Mouse (Mus musculus) gastrocnemius, postnatal 14 days (tissue): ENCODE measurements around the gene Dpp4. TPM values are rescaled to one million over a fixed set of nuclear protein-coding genes. Genes with fewer than 3 reads are reported as not detected.

Source experiments
- DNase-seq: peaks from one replicate; pipeline ENCODE4 v3.0.0; 2021; ENCODE audit warnings: mixed read lengths
- intact Hi-C: fragments of 180-260 bp; cut with DNase I; formaldehyde crosslinking; loops from one replicate; pipeline ENCODE4 v1.15.1; 2025; ENCODE audit warnings: low total_unique reads
- total RNA-seq, 2 experiments: library from RNA; stranded (reverse); gene quantifications; 2 replicates each; pipeline ENCODE4 v1.2.3; 2021

The Dpp4 gene
- total RNA-seq, 2 experiments from 2014 or later: 3.7 to 7.3 TPM

DNA sequence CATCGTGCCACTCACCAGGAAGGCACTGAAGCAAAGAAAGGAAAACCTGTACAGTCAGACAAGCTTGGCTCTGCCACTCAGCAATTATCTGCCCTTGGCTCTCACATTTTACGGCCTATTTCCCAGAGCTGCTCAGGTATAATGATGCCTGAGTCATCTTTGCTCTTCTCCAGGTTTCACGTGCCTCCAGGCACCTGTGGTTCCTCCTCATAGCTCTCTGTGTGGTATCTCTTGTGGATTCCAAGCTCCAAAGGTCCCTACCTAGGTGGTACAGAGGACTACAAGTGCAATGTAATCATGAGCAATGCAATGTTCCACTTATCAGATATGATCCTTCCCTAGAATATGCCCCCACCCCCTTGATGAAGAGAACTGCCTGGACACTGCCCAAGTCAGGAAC is 8.0 kb upstream of the Dpp4 start:
- intact Hi-C loops: no loop called here
- DNase-seq: no peak

DNA sequence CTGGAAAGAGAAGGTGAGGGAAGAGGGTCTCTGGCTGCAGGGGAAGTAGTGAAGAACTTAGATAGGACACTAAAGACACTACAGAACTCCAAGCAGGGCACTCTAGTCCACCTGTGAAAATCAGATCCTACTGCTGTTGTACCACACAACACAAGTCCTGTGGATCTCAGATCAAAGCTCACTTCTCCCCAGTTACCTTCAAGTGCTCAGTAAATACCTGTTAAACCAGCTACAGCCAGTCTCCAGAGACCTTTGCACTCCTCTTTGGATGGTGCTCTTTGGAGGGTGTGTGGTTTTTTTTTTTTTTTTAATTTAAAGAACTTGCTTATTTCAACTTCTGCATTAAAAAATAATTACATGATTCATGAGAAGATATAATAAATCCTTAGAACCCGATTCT is 5.2 kb upstream of the Dpp4 start:
- no peak for DNase-seq
- intact Hi-C loops: no loop called here

DNA sequence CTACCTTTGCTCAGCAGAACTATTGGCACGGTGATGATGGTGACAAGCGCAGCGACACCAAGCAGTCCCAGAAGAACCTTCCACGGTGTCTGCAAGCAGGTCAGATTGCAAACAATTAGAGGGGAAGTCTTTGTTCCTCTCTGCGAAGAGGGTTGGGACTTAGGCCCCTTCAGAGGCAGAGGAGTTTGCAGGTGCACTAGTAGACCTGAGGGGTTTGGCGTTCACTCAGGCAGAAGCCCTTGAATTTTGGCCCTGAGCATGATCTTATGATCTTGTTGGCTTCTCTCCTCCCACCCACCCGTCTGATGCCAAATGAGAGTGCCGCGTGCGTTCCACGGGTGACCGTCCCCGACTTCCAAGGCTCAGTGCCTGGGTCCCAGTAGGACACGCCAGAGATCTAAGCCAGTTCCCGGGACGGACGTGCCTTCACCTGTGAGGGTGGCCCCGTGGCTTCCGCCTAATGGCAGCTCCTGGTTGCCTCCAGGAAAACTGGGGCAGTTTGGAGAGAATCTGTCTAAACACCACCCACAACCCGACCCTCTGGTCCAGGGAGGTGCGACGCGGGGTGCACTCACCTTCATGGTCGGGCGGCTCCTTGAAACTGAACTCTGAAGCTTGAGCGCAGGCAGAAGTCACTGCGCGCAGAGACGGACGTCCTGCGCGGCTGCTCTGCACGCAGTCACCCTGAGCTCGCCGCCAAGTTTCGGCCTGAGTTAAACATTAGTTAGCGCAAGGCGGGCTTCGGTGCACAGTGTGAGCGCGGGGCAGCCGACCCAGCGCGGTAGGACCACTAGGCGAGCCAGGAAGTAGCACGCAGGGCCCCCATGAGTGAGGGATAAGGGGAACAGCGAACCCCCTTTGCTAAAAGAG is 585 bp downstream of the Dpp4 start:
- DNase-seq: peak; percentile 65
- intact Hi-C loops: no loop called here

DNA sequence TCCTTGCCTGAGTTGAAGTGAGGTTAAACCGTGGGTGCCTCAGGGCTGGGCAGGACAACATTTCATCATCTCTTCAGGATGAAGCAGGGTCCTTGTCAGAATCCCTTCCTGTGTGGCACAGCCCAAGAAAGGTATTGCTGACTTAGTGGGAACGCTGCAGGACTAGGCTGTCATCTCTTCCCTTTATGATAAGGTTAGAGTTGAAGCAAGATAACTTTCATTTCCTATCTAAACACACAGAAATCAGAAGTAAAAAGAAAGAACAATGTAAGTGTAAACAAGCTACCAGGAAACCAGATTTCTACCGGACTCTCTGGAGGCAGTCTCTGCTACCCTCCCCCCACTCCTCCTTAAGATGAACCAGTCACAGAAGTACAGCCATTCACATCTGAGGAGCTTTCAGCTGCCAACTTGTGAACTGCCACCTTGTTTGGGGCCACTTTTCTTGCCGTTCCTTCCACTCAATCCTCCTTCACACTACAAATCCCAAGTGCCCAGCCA is 3.3 kb downstream of the Dpp4 start:
- intact Hi-C loops: no loop called here
- no peak for DNase-seq

DNA sequence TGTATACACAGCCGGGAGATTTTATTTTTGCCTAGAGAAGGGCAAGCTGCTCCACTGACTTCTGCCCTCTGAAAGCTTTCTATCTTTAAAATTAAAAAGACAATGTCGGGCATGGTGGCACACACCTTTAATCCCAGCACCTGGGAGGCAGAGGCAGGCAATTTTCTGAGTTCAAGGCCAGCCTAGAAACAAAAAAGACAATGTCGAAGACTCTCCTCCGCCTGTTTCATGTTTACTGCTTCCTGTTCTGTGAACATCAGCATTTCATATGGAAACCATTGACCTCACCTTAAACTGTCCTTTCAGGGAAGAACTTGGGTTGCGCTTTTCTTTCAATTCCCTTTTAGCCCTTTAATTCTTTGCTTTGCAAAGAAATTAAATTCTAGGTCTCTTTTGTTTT is 3.8 kb downstream of the Dpp4 start:
- intact Hi-C loops: no loop called here
- DNase-seq: no peak

DNA sequence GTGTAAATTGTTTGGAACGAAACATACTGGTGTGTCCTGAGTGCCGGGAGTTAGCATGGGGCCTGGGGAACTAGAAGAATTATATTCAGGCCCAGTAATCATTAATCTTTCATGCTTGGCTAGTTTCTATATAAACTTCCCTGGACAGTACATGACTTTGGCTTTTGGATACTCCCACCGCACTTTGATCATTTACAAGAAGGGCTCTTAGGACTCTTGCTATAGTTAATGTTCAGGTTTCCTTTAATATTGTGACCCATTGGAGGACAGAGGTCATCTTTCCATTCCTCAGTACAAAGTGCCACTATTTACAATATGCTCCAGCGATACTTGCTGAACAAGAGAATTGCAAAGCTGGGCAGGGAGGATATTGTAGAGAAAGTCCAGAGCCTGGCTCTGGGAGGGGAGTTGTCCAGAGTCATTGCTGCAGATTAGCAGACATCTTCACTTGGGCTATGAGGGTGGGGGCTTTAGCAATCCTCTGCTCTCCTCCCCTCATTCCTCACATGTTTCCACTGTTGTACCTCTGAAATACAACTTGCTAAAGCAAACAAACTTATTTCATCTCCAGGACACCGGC is 8.4 kb downstream of the Dpp4 start:
- no peak for DNase-seq
- intact Hi-C loops: no loop called here

DNA sequence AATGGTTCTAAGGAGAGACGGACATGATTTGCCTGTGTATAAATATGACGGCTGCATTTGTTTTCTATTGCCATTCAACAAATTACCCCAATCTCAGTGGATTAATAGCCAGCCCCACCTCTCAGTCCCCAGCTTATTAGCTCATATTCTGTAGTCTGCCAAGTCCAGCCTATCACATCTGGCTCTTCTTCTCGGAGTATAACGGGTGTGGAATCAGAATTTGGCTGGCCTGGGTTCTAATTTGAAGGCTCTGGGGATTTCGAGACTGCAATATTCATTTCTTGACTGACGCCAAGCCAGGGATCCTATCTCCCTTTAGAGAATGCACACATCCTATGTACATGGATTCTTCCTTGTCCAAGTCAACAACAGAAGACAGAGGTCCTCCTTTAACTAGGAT is 11.0 kb downstream of the Dpp4 start:
- peak; percentile 16 for DNase-seq
- intact Hi-C loops: no loop called here

DNA sequence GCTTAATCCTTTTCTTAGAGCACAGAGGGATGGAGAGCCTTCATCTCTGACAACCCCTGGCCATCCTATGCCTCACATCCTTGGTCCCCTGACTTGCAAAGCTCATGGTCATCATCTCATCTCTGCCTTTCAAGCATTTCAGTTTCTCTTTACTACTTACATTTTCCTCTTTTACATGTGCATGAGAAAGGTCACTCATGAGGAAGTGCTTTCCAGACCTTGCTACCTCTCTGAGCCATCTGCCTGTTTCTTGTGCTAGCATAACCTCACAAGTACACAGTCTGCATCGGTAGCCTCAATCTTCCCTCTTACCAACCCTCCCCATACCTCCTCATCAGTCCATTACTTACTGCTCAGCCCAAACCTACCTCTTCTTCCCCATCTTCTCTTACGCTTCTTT is 12.2 kb downstream of the Dpp4 start:
- no peak for DNase-seq
- intact Hi-C loops: no loop called here

DNA sequence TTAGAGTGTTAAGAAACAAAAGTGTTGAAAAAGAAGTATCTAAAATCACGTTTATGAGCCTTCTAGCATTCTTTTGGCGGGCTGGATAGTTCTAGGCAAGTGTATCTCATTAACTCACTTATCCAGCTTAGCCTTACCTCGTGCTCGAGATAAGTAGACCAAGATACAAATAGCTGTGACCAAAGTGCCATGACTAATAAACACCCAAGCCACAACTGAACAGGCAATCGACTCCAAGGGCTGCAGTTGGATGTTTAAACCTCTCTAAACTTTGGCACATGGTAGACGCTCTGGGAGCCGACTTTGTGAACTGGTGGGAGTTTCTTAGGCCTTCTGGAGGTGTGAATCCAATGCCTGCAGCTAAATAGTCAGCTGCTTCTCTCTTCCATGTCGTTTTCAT is 12.7 kb downstream of the Dpp4 start:
- DNase-seq: no peak
- intact Hi-C loops: no loop called here

DNA sequence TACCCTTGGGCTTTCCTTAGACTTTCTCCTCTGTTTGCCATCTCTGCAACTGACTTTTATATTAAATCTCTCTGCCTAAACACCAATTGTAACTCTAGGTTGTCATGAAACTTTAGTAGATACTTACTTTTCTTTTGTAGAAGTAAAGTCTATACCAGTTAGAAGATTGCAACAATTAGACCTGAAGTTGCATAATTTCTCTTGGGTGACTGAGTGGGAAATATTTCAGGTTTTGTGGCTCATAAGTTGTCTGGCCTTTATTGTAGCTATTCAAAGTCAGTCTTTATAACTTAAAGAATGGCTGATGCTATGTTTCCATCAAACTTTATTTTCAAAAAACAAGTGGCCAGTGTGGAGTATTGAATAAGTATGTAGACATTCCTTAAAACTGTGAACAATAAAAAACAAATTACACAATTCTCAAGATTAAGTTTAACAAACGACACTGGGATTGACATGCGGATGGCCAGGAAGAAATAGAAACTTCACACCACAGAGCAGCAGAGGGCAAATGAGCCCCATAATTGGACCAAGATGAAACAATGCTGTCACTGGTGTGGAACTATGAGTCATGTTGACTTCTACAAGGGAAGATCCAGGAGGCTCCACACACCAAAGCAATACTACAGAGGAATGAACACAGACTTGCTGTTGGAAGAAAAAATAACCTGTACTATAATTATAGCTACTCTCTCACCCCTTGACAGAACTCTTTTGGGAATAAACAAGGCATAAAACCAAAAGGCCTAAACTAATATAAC is 13.7 kb downstream of the Dpp4 start:
- intact Hi-C loops: no loop called here
- DNase-seq: no peak

DNA sequence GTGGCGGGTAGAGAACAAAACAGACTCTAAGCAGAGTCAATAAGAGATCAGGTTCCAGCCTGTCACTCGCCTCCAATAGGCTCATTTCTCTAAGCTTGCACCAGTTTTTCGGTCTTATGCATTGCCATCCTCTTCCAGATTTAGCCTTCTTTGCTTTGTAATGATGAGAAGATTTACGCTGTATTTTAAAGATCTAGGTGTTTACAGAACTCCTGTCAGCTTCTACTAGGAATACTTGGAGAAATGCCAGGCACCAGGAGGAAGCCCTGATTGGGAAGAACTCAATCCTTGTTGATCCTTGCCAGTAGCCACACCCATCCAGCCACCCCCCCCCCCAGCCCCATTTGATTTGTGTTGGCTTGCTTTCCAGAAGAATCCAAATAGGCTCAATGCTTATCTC is 14.4 kb downstream of the Dpp4 start:
- intact Hi-C loops: no loop called here
- DNase-seq: no peak

DNA sequence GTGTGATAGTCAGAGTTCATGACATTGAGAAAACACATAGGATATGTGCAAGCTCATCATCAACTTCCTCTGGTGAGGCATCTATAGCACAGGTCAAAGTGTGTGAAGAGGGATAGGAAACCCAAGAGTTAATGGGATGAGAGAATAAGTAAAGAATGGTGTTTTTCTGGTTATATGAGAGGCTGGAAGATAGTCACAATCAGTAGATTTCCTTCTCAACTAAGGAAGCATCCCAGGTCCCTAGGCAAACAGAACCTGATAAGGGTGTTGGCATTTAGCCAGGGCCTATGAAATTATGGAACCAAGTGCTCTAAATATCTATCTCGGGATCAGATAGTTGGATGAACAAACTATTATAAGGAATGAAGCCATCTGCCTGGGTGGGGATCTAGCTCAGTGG is 15.2 kb downstream of the Dpp4 start:
- DNase-seq: no peak
- intact Hi-C loops: no loop called here

DNA sequence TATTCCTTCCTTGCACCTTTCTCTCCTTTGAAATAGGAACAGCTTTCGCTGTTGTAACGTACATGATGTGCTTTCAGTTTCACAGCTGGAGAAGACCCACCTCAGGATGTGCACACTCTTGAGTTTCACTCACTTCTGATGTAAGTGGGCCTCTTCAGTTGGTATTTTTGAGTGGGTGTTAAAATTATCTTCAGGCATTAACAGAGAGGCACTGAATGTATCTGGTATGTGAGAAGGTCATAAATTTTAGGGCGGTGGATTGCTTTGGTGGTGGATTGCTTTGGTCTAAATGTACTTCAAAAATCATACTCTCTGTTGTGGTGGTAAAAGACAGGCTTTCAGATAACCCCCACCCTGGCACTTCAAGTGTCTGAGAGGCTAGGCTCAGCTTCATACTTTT is 17.2 kb downstream of the Dpp4 start:
- intact Hi-C loops: no loop called here
- no peak for DNase-seq

DNA sequence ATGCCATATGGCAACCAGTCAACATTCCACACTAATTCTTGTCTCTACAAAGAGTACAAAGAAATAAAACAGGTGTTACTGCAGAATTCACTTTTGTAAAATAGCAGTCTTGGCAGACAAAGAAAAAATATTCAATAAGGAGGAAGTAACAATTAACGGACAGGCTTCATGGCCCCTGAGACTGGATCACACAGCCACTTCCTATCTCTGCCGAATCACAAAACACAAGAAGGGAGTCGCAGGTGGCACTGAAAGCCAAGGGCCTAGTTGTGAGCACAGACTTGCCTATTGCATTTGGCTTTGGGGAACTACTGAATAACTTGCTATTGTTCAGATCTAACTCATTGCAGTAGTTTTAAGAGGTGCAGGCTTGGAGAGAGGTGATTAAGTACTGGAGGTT is 19.9 kb downstream of the Dpp4 start:
- no peak for DNase-seq
- intact Hi-C loops: no loop called here

DNA sequence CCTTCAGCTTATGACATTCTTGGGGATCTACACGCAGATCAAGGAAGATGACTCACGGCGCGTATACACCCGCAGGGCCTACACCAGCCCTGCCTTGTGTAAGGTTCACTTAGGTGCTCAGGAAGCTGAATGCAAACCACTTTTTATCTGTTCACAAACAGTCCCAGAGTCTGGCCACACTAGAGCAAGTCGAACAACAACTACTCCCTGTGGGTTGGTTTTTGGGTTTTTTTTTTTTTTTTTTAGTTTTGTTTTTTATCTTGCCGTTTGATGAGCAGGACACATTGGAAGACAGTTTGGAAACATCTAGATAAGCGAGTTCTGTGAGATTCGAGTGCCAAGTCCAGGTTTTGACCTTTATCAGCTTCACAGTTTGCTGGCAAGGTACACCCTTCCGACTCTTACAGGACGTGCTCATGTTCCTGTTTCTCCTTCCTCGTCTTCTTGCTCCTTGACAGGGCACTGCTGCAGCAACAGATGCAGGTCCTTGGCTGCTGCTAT is 21.0 kb downstream of the Dpp4 start:
- intact Hi-C loops: no loop called here
- no peak for DNase-seq

DNA sequence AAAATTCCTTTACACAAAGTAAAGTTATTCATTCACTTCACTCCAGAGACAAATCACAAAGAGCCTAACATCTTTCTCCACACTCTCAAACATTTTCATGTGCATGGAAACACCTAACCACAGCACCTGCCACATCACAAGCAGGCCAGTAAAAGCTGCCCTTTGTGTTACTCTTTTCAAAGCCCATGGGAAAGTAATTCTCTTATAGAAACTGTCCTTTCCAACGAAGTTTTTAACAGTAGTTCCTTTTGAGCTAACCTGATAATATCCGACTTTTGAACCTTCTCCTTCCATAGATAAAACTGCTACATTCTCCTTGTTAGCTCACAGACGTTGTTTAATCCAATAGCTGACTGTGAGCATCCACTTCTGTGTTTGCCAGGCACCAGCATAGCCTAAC is 21.7 kb downstream of the Dpp4 start:
- no peak for DNase-seq
- intact Hi-C loops: no loop called here

DNA sequence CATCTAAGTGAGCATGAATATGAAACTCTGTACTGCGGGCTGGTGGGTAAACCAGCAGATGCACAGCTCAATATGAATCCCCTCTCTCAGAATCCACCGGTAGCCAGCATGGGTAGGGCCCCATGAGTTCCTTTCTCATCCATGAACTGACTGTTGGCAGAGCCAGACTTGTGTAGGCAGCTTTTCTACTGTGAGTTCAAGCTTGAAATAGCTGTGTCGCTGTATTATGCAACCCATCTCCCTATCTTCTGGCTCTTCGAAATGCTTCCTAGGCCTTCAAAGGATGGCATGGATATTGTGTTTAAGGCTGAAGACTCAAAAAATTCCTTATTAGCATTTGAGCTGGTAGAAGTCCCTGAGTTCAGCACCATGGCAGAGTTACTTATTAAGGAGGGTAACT is 23.2 kb downstream of the Dpp4 start:
- intact Hi-C loops: no loop called here
- no peak for DNase-seq

DNA sequence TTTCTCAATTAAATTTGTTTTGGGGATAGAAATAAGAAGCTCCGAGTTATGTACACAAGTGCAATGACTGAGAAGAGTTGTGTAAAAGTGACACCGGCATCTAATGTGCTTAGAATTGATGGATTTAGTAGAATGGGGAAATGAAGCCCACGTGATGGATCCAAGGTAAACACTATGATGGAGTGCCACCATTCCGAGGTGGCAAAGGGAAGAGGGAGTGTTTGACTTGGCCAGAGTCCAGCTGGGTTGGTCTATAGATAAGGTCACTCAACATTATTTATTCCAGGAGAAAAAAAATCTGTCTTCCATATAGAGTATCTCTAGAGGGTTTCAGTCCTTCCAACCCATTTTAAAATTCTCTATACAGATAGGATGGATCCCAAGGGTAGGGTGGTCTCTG is 28.8 kb downstream of the Dpp4 start:
- DNase-seq: no peak
- intact Hi-C loops: no loop called here

DNA sequence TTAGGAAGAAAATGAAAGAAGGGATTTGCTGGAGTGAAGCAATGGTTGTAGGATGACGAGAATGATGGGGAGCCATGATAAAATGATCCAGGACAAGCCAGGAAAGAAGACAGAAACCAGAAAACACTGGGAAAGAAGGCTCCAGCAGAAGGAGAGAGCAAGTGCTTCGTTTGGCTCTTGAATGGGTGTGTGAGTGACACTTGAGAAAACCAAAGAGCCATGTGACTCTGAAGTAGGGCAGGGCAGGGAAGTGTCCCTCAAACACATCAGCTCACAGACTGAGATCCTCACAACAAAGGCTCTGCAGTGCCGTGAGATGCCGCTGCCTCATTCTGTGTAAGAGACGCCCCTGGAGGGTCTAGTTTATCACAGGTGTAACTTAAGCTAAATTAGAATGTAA is 29.6 kb downstream of the Dpp4 start:
- no peak for DNase-seq
- intact Hi-C loops: no loop called here

DNA sequence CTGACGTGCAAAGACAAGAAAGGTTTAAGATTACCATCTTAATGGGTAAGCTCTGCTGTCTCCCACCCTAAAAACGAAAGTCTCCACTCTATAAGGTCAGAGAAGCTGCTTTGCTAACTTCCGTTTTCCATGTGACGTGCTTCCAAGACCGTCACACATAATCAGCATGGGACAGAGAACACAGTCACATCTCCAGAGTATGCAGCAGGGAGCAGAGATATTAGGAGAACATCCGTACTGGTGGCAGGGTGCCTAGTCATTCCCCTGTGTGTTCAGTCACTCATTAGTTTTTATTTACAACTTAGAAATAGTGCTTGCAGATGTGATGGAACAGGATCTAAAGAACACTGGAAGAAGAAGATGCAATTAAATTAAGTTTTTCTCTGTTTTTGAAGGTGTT is 30.3 kb downstream of the Dpp4 start:
- DNase-seq: peak; percentile 66
- intact Hi-C loops: loop anchor here (2.0 kb wide), 1 partner anchor 73 kb away; no protein-coding TSS in a partner anchor
